Mouse (Mus musculus): ENCODE data around the gene Wdr93.
"Not testable (repeated sequence)": the region's sequence is repeated elsewhere in the genome, so short reads cannot be mapped to it uniquely, and the experiment has no call there.

Gene Wdr93

GRCm38 (mm10) chr7:79749511-79749910 is 6.5 kb downstream of the Wdr93 start:
- no peak for DNase-seq (ENCODE audit: low read depth)

- peak; percentile 51 for DNase-seq (ENCODE audit: low read depth)
Measured at GRCm38 (mm10) chr7:79756334-79756733, 13.4 kb downstream of the Wdr93 start.

GRCm38 (mm10) chr7:79758176-79758575 is 15.2 kb downstream of the Wdr93 start:
- peak; percentile 53 for DNase-seq (ENCODE audit: low read depth)

- no peak for DNase-seq (ENCODE audit: low read depth)
Measured at GRCm38 (mm10) chr7:79759766-79760165, 16.8 kb downstream of the Wdr93 start.

- DNase-seq (ENCODE audit: low read depth) = no peak
Measured at GRCm38 (mm10) chr7:79761124-79761876, 18.3 kb downstream of the Wdr93 start.

GRCm38 (mm10) chr7:79762106-79762505 is 19.1 kb downstream of the Wdr93 start:
- no peak for DNase-seq (ENCODE audit: low read depth)

- DNase-seq (ENCODE audit: low read depth) = no peak
Measured at GRCm38 (mm10) chr7:79765991-79766390, 23.0 kb downstream of the Wdr93 start.

- DNase-seq (ENCODE audit: low read depth) = no peak
Measured at GRCm38 (mm10) chr7:79769664-79770063, 26.7 kb downstream of the Wdr93 start.

- DNase-seq (ENCODE audit: low read depth) = peak; percentile 10
Measured at GRCm38 (mm10) chr7:79771561-79772512, 28.9 kb downstream of the Wdr93 start.

GRCm38 (mm10) chr7:79780647-79781626 is 38.0 kb downstream of the Wdr93 start:
- DNase-seq (ENCODE audit: low read depth) = peak; percentile 93

GRCm38 (mm10) chr7:79781826-79782515 is 39.0 kb downstream of the Wdr93 start:
- peak; percentile 85 for DNase-seq (ENCODE audit: low read depth)

GRCm38 (mm10) chr7:79782516-79782855 is 39.5 kb downstream of the Wdr93 start:
- peak; percentile 11 for DNase-seq (ENCODE audit: low read depth)

- DNase-seq (ENCODE audit: low read depth) = peak; percentile 90
Measured at GRCm38 (mm10) chr7:79786295-79786694, 43.3 kb downstream of the Wdr93 start.

- DNase-seq (ENCODE audit: low read depth) = not testable (repeated sequence)
Measured at GRCm38 (mm10) chr7:79789812-79790211, 46.8 kb downstream of the Wdr93 start.

- DNase-seq (ENCODE audit: low read depth) = no peak
Measured at GRCm38 (mm10) chr7:79792635-79793421, 49.9 kb downstream of the Wdr93 start.

GRCm38 (mm10) chr7:79793688-79794087 is 50.7 kb downstream of the Wdr93 start, which contains the start of gene Mesp1:
TSS of gene Mesp1 (minus strand) at chr7:79793788.
- no peak for DNase-seq (ENCODE audit: low read depth)

- DNase-seq (ENCODE audit: low read depth) = peak; percentile 46
Measured at GRCm38 (mm10) chr7:79798606-79799005, 55.6 kb downstream of the Wdr93 start.

- peak; percentile 94 for DNase-seq (ENCODE audit: low read depth)
Measured at GRCm38 (mm10) chr7:79799048-79799447, 56.1 kb downstream of the Wdr93 start.

GRCm38 (mm10) chr7:79799506-79799905 is 56.5 kb downstream of the Wdr93 start:
- DNase-seq (ENCODE audit: low read depth) = peak; percentile 31

GRCm38 (mm10) chr7:79800336-79800735 is 57.4 kb downstream of the Wdr93 start:
- no peak for DNase-seq (ENCODE audit: low read depth)
